Mouse (Mus musculus) natural killer cell, adult 2 months (primary cell): ENCODE measurements around the gene Ppp1r14b.

Experiments used
- DNase-seq, 2 experiments: peaks; one replicate each; pipeline ENCODE4 v3.0.0; 2022; ENCODE audit warnings: low spot score in 2 of 2

Ppp1r14b gene

DNA sequence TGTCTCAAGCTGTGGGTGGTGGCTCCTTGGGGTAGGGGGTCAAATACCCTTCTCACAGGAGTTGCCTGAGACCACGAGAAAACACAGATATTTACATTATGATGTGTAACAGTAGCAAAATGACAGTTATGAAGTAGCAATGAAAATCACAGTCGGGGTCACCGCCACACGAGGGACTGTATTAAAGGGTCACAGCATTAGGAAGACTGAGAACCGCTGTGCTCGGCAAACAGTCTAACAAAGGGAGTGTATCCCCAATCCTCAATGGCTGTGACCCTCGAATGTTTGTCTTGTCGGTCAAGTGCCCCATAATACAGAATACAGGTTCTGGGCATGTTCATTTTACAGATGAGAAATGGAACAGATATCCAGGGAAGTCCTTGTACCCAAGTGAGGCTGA is 19.2 kb downstream of the Ppp1r14b start:
- no peak for DNase-seq

DNA sequence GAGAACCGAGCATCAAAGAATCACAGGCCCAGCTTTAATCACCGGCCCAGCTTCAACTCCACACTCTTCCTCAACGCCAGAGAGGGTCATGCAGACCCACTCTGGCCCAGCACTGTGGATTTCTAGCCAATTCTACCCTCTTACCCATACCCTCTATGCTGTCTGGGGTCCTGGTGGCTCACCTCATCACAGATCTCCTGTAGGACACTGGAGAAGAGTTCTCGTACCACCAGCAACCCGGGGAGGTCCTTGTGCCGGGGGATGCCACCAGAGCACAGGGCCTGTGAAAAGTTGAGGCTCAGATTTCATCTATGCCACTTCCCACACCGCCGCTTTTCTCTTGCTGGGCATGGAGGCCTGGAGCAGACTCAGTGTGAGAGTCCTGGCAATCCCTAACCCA is 19.7 kb downstream of the Ppp1r14b start:
- DNase-seq: no peak

DNA sequence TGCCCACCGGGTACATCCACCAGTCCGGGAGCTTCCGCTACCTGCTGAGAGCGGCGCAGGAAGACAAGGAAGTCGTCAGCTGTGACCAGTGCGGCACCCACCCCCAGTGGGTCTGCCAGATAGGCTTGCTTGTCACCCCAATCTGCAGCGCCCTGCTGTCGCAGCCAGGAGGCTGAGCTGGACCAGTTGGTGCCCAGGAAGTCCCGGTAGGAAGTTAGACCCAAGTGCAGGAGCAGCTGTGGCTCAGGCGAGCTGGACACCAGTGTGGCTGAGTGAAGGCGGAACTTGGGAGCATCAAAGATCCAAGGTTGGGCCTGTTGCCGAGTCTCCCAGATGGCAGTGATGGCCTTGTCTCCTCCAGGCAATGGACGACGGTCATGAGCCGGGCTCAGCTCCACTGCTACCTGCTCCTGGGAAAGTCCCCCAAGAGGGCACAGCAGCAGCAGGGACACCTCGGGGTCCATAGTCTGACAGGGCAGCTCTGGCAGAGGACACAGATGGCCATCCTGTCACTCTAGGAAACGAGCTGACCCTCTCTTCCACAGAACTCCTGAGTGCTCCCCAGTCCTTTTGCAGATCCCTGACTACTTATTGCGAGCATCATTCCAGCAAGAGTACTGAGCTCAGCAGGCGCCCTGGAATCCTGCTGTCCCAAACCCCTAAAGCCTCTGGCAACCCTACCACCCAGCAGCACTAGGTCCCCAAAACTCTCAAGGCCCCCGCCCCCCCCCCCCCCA is 20.7 kb downstream of the Ppp1r14b start:
- no peak for DNase-seq

DNA sequence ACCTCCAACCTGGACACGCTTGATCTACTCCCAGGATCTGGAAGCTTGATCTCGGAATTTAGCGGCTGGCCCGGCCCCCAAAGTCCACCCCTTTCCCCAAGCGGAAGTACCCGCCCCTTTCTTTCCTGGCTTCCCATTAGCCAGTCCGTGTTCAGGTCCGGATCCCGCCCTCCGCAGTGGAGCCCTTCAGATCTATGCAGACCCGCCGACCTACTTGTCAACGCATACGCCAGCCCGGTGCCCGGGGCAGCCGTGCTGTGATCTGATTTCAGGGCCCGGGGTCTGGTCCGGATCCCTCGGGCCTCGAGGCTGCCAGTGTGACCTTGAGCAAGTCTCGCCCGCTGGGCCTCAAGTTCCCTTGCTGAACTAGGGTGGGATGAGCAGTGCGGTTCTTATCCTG is 21.2 kb downstream of the Ppp1r14b start, which contains the start of the genes Nudt22 and Trpt1:
Nudt22 (minus strand) TSS at position 112 of the 400 bp plus-strand sequence.
Trpt1 (plus strand) TSS at position 126 of the 400 bp plus-strand sequence.
- DNase-seq: peak; percentile 51 to 53

DNA sequence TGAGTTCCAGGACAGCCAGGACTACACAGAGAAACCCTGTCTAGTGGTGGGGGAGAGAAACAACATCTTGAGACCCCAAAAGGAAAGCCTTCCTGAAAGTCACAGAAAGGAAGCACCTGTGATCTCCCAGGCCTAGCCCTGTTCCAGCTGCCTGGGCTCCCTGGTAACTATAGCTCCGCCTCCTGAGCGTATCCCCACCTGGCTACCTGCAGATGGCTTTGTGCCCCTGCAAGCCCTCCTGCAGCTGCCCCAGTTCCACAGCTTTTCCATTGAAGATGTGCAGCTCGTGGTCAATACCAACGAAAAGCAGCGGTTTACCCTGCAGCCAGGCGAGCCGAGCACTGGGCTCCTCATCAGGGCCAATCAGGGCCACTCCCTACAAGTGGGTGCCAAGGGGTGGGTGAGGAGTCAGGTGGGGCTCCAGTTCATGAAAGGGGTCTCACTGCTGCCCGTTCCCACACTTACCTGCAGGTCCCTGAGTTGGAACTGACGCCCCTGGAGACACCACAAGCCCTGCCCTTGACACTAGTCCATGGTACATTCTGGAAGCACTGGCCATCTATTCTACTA is 23.0 kb downstream of the Ppp1r14b start:
- DNase-seq: no peak

DNA sequence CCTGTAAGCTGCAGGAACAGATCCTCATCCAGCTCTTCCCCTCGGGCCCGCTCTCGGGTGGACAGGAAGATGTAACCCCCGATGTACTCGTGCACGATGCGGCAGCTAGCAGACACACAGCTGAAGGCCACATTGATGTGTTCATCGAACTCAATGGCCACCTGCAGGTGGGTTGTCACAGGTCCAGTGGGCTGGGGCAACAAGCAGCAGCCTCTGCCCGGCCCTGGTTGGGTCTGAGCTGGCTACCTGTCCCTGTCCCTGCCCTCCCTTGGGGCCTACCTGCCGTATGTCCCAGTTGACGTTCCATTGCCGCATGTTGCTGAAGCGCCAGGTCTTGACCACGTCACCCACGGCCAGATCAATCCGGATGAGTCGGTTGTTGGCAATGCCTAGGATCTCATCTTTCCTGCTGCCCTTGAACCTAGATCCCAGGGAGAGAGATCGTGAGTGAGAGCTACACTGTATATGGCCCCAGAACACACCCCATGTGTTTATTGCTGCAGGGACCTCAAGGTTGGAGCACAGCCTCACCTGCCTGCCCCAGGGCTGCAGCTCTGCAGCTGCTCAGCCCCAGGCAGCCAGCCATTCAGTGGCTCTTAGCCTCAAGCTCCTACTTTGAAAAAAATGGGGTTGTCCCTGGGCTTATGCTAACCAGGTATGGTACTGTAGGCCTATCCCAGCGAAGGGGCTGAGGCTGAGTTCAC is 24.7 kb downstream of the Ppp1r14b start:
- DNase-seq: no peak

DNA sequence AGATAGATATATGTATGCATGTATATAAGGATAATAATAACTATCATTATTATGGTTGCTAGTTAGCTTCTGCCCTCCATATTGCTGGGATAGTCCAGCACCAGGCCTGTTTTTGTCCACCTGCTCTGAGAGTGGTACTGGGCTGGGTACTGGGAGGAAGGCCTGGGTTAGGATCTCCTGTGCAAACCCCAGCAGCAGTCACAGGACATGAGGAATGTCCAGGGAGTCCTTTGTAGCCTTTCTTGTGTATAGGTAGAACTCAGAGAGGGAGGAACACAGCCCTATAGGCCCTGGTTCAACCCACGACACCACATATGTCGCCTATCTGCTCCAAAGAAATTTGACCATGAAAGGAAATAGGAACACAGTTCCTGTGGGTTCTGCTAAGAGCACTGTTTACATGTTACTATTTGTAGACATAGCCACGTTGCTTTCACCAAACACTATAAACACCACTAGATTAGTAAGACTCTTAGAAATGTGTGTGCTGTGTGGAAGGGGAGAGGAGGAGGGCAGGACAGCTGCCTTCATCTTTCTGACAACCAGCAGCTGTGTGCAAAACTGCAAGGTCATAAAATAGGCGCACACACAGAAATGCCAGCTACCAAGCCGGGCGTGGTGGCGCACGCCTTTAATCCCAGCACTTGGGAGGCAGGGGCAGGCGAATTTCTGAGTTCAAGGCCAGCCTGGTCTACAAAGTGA is 32.3 kb downstream of the Ppp1r14b start:
- no peak for DNase-seq

DNA sequence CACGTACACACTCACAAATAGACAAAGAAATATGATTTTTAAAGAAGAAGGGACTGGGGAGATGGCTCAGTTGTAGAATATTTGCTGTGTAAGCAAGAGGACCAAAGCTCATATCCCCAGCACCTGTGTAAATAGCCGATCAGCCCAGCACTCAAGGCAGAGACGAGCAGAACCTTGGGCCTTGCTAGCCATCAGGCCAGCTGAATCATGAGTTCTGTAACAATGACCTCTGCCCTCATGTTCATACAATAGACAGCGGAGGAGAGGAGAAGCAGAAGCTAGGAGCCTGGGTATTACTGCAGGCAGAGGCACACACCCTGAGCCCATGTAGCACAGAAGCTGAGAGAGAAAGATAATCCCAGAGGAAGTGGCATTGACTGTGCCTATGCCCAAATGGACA is 37.7 kb downstream of the Ppp1r14b start:
- DNase-seq: no peak

DNA sequence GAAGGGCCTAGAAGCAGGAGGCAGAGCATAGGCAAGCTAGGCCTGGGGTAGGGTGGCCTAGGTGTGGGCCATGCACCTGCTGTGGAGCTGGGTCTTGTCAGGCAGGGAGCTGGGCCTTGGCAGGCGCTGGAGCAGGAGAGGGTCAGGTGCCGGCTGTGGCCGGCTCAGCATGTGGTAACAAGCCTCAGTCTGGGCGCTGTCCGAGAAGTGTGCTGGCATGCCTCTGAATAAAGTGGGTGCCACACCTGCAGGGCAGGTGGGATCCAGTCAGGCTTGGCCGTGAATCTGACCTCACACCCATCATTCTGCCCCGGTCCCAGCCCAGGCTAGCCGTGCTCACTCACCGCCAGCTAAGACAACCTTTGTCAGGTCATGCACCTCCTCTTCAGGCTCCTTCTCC is 39.2 kb downstream of the Ppp1r14b start:
- DNase-seq: no peak

DNA sequence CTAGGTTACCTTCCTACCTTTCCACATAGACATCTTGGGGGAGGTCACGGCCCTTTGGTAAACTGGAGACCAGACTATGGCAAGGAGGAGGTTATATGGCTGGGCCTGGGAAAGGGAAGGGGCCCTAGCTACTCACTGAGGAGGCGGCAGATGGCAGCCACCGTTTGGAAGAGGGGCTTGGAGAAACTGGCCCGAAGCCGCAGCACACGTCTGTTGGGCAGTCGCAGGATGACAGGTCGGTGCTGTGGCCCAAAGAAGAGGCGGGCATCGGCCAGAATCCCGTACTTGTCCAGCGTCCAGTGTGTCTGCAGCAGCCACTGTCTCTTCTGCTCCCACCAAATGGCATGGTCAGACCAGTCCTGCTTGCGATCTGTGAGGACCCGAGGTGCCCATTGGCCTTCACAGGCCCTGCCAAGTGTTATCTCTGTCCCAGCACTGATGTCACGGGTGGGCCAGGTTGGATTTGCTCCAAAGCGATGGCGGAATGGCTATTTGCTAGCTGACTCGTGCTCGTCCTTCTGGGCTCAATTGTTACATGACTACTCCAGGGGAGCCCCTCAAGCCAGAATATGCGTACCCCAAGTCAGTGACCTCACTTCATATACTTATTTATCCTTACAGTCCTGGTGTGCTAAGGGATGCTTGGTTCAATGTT is 39.8 kb downstream of the Ppp1r14b start:
- no peak for DNase-seq

DNA sequence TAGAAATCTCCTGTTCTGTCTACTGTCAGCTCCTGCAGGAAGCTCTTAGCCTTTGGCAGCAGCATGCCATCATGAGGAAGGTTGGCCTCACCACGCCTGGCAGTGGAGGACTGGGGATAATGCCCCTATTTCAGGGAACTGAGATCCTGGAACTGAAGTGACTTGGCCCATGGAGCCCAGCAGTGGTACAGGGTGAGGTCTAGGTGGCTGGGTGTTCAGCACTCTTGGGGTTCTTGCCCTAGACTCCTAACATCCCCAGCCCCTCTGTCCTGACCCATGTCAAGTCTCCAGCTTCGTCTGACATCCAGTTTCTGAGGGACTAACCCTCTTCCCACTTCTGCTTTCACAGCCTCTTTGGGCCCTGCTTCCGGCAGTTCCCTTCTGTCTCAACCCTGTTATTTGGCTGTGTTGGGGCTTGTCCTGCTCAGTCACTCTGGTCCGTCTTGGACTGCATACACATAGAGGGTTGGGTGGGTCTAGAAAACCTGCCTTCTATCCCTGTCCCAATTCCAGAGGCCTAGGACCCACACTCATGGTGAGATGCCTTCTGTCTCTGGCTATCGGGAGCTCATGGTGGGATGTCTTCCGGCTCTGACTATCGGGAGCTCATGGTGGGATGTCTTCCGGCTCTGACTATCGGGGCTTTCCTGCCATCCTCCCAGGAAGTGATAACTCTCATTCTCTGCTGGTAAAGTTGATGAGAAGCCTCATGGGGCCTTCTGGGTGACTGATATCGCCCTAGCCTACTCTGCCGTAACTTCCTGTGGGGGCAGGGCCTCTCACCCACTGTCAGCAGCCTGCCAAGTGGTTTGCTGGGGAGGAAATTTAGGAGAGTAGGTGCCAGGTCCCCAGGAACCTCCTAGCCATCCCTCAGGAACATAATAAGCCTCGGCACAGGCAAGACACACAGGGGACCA is 43.0 kb downstream of the Ppp1r14b start:
- peak; percentile 61 to 63 for DNase-seq

DNA sequence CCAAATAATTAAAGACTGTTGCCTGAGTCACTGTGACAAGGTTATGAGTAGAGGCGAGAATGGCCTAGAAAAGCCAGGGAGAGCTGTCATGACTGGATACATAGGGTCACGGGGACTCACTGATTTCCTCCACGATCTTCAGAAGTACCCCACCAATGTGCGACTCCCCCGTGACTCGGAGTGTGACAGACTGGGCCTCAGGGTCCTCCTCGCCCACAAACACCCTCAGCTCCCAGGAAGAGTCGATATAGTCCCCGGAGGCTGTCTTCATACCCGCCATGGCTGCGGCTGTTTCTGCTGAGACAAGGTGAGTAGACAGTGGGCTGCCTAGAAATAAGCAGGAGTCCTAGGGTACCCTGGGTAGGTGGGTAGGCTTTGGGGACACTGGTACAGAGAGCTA is 43.8 kb downstream of the Ppp1r14b start:
- peak; percentile 24 to 30 for DNase-seq

DNA sequence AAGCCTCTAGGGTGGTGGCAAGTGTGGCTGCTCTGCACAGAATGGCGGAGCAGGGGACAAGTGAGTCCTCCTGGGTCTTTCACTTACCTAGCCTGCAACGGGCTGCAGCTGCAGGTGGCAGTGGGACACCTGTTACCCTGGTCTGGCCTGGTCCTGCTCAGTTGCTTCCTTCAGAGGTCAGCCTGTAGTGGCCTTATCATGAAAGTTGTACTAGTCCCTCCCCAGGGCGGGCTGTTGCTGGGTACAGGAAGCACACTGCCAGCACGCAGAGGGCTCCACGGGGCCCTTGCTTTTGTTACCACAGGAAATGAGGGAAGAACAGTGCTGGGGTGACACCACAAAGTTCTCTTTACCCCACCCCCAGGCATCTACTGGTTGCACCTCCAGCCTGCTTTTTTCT is 44.4 kb downstream of the Ppp1r14b start, which contains the start of gene Fermt3:
Fermt3 (minus strand) TSS at position 279 of the 400 bp plus-strand sequence.
- peak; percentile 81 to 87 for DNase-seq

DNA sequence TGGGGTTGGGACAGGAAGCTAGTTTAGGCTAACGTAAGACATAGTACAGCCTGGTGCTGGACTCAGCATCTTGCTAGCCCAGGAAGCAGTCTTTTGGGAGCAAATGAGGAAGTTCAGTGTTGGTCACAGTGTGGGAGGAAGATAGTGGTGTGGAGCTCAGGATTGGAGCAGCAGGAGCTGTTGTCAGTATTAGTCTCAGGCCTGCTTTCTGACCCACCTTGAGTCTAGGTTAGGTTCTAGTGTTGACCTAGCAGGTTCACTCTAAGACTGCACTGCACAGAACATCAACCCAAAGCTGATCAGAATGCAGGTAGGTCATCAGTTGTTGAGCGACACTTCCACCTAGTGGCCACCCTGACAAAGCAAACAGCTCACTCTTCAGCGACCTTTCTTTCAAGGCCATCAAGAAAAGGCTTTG is 45.5 kb downstream of the Ppp1r14b start:
- DNase-seq: peak; percentile 67 to 74
